Mouse (Mus musculus) heart, embryonic 10.5 days (tissue): ENCODE data around the gene Cir1. TPM values are rescaled to one million over a fixed set of nuclear protein-coding genes. Genes with fewer than 3 reads are reported as not detected.
A peak's percentile ranks its signal among the peaks of the same experiment; 100 is the strongest.

Experiments
- DNase-seq: peaks from one replicate; pipeline ENCODE4 v3.0.0-alpha.2; 2017; ENCODE audit warnings: low spot score
- H3K27ac ChIP-seq: fragments of 300-500 bp; sonication (generic); 2 replicates; pipeline ENCODE4 v1.5.1; 2016; ENCODE audit warnings: mild to moderate bottlenecking
- H3K27me3 ChIP-seq: fragments of 300-500 bp; sonication (generic); 2 replicates; pipeline ENCODE4 v1.6.1; 2016; ENCODE audit warnings: mild to moderate bottlenecking; ENCODE audit not compliant: poor library complexity, insufficient read depth, severe bottlenecking
- H3K36me3 ChIP-seq: fragments of 300-500 bp; sonication (generic); 2 replicates; pipeline ENCODE4 v1.6.1; 2016; ENCODE audit warnings: mild to moderate bottlenecking, moderate library complexity
- H3K4me1 ChIP-seq: fragments of 300-500 bp; sonication (generic); 2 replicates; pipeline ENCODE4 v1.6.1; 2016; ENCODE audit warnings: mild to moderate bottlenecking
- H3K4me3 ChIP-seq: fragments of 300-500 bp; sonication (generic); 2 replicates; pipeline ENCODE4 v1.5.1; 2016; ENCODE audit warnings: mild to moderate bottlenecking, moderate library complexity
- H3K9me3 ChIP-seq: fragments of 300-500 bp; sonication (generic); 2 replicates; pipeline ENCODE4 v1.6.1; 2016; ENCODE audit warnings: mild to moderate bottlenecking, moderate library complexity
- WGBS: fragments of 180-500 bp; shearing (Covaris S2); methylation state at CpG from one replicate; pipeline ENCODE4 v1.1.7; 2016; 5-methylcytosine and 5-hydroxymethylcytosine counted together
- polyA plus RNA-seq: library from polyadenylated mRNA; unstranded; fragments of >200 nt; fragmentation: Nextera tagmentation; extraction: Ambion mirVana; gene quantifications from 2 replicates; pipeline ENCODE4 v1.2.1, GENCODE M21; 2016

The Cir1 gene
- polyA plus RNA-seq, 1 experiment from 2014 or later, result 12.0 TPM

DNA sequence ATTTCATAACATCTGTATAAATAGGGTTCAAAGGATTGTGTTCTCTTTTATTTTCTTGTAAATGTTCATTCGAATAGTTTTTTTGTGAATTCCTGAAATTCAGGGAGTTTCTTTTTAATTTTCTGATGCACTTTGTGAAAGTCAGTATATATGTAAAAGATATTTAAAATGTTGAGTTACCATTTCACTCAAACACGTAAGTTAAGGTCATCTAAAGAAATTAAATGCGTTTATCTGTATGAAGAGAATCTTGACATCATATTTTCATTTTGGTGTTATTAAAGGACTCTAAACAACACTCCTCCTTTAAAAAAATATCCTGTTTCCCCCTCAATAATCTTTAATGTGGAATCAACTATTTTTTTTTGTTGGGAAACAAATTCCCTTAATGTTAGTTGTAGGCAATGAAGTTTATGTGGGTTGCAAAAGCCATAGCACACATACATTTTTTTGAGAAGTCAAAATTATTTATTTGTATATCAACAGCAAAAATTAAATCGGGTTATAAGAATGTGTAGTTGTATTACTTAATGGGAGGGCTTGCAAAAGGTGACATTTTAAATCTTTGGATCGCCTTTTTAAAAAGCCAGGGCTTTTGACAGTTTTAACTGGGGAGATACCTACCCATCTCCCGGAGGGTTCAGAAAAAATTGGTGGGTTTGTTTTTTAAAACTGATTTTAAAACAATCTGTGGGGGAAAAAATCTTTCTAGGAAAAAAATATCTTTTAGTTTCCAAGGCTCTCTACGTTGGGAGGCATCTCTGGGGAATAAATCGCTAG is 37.0 kb downstream of the Cir1 start:
- Histone ChIP-seq H3K9me3 (no peaks in the 10 kb centered on the region), H3K27ac (no peak overlapping the region), H3K36me3 (no peaks in the 10 kb centered on the region), H3K27me3 (peaks cover 86% of the 10 kb centered on the region), H3K4me3 (no peak overlapping the region), H3K4me1 (peaks cover 60% of the 10 kb centered on the region)
- DNase-seq, result no peak
- 11% methylated on average over 8 of the region's 8 CpGs for WGBS

DNA sequence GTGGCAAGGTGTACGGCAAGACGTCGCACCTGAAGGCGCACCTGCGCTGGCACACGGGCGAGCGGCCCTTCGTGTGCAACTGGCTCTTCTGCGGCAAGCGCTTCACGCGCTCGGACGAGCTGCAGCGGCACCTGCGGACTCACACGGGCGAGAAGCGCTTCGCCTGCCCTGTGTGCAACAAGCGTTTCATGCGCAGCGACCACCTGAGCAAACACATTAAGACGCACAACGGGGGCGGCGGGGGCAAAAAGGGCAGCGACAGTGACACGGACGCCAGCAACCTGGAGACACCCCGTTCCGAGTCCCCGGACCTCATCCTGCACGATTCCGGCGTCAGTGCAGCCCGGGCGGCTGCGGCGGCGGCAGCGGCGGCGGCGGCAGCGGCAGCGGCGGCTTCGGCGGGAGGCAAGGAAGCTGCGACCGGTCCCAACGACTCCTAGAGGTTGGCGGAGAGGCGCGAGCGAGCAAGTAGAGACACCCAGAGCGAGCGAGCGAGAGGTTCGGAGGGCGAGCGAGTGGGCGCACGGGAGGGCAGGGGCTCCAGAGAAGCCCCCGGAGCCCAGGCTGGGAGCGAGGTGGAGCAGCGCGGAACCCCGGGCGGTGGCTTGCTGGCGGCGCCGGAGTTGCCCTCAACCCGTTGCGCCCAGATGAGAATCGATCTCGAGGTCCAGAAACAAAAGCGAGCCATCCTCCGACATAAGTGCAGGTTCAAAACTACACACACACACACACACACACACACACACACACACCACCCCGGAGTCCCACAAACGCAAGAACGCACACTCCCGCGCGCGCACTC is 38.2 kb downstream of the Cir1 start:
- Histone ChIP-seq H3K9me3 (no peaks in the 10 kb centered on the region), H3K4me1 (peaks cover 65% of the 10 kb centered on the region), H3K27me3 (peaks cover 86% of the 10 kb centered on the region), H3K36me3 (no peaks in the 10 kb centered on the region), H3K4me3 (peak overlapping the region; percentile 62), H3K27ac (no peak overlapping the region; the same call in 1 of the 2 replicates)
- WGBS, result under 1% methylated on average over 88 of the region's 88 CpGs
- peak; percentile 81 for DNase-seq

DNA sequence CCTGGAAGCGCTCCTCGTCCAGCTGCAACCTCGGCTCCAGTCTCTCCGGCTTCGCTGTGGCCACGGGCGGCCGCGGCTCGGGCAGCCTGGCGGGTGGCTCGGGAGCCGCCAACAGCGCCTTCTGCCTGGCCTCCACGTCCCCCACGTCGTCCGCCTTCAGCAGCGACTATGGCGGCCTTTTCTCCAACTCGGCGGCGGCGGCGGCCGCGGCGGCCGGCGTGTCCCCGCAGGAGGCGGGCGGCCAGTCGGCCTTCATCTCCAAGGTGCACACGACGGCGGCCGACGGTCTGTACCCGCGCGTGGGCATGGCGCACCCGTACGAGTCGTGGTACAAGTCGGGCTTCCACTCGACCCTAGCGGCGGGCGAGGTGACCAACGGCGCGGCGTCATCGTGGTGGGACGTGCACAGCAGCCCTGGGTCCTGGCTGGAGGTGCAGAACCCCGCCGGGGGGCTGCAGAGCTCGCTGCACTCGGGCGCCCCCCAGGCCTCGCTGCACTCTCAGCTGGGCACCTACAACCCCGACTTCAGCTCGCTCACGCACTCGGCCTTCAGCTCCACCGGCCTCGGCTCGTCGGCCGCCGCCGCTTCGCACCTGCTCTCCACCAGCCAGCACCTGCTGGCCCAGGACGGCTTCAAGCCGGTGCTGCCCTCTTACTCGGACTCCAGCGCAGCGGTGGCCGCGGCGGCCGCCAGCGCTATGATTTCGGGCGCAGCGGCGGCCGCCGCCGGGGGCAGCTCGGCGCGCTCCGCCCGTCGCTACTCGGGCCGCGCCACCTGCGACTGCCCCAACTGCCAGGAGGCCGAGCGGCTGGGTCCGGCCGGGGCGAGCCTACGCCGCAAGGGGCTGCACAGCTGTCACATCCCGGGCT is 39.0 kb downstream of the Cir1 start:
- no peaks in the 10 kb centered on the region for H3K9me3 ChIP-seq
- H3K4me3 ChIP-seq, result peak overlapping the region; percentile 62
- no peaks in the 10 kb centered on the region for H3K36me3 ChIP-seq
- H3K4me1 ChIP-seq, result peaks cover 59% of the 10 kb centered on the region
- H3K27me3 ChIP-seq, result peaks cover 87% of the 10 kb centered on the region
- under 1% methylated on average over 110 of the region's 110 CpGs for WGBS
- peak; percentile 79 for DNase-seq
- H3K27ac ChIP-seq, result peak overlapping the region; percentile 30; the same call in 1 of the 2 replicates

DNA sequence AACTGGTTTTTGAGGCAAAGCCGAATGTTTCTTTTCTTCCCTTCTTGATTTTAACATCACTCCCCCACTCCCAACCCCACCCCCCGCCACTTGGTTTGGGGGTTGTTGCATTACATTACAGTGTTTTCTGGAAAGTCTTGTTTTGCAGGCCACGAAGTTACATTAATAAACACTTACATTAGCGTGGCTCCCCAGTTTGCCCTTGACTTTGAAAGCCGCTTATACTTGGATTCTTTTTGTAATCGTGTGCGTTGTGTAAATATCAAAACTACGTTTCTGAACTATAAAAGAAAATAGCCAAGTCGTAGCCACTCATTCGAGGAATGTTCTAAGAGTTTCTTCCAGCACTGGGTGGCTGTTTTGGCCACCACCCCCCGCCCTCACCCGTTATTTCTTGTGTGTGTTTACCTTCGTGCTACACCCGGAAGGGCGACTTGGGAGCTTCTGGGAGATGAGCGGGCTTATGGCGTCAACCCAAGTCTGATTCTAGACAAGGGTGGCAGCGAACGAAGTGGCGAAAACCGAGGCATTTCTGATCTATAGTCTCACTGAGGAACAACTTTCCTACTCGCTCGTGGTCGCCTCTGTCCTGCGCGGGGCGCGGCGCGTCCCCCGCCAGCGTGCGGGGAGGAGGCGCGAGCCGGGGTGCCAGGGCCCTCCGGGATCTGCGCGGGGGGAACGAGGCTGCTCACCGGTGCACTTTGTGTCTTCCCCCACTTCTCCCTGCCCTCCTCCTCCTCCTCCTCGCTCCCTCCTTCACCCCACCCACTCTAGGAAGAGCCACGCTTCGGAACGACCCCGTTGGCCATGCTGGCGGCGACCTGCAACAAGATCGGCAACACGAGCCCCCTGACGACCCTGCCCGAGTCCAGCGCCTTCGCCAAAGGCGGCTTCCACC is 39.9 kb downstream of the Cir1 start:
- H3K4me1 ChIP-seq, result peaks cover 56% of the 10 kb centered on the region
- no peaks in the 10 kb centered on the region for H3K9me3 ChIP-seq
- peak overlapping the region; percentile 62 for H3K4me3 ChIP-seq
- peaks cover 88% of the 10 kb centered on the region for H3K27me3 ChIP-seq
- peak overlapping the region; percentile 30; the same call in 1 of the 2 replicates for H3K27ac ChIP-seq
- peak; percentile 77 for DNase-seq
- WGBS, result 1% methylated on average over 55 of the region's 55 CpGs
- no peaks in the 10 kb centered on the region for H3K36me3 ChIP-seq

DNA sequence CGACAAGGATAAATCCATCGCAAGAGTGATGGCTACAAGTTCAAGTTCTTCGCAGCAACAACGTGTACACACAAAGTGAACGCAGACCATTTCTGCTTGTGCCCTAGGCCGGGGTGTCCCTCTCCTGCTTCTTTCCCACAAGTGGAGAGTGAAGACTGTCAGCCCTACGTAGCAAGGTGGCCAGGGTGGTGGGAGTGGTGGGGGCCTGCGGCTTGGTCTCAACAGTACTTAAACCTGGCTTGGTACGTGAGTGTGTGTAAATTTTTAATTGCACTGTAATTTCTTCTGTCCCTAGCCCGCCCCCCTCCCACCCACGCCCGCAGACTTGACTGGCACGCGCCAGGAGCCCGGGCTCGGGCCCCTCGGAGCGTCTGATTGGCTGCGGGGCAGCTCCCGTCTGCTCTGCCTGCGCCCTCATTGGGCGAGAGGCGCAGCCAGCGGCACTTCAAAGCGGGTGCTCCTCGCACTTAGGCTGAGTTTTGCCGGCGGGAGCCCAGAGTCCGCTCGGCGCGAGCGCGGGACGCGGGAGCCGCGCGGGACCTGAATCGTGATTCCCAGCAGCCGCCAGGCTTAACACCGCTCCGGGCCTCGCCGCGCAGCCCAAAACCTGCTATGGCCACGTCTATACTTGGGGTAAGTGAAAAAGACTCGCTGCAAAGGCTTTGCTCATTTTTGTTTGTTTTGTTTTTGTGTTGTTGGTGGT is 40.9 kb downstream of the Cir1 start, which contains the start of gene Sp9:
TSS of gene Sp9 (plus strand) at position 467 of the 703 bp plus-strand sequence.
- Histone ChIP-seq H3K9me3 (no peaks in the 10 kb centered on the region), H3K4me1 (peaks cover 50% of the 10 kb centered on the region), H3K27ac (peak within 1 kb of the TSS; percentile 30; the same call in 1 of the 2 replicates), H3K27me3 (peaks cover 90% of the 10 kb centered on the region), H3K36me3 (no peaks in the 10 kb centered on the region), H3K4me3 (peak within 1 kb of the TSS; percentile 62)
- WGBS, result under 1% methylated on average over 48 of the region's 48 CpGs
- peak; percentile 83 for DNase-seq

DNA sequence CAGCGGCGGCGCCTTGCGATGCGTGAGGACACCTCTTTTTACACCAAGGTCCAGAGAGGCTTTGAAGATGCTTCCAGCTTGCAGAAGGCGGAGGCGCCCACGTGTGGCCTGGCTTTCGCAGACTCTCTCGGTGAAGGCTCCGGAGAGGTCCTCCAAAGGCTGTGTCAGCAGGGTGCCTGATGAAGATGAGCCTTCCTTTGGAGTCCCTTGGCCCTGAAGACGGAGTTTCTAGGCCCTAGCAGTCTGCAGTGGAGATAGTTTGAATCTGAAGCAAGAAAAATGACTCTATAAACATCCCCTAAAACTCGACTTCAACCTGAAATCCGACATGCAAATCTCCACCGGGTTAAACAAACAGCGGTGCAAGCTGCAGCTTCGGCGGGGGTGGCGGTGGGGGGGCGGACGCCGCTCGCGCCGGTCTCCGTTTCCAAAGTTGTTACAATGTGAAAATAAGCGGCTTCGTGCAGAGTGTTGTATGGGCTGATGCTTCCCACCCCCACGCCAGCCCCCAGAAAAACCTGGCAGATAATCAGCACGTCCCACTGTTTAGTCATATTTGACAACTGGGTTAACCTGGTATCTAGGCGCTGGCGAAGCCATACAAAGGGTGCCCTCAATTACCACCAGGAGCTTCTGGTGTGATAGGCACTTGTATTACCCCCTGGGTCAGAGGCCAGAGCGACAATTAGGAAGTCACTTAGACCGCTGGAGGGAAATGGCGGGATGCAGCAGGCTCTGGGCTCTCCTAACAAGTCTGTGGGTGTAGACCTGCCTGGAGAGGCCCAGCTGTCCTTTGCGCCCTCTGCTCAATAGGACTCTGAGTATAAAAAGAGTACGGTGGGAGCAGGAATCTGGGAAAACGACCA is 41.7 kb downstream of the Cir1 start:
- H3K36me3 ChIP-seq, result no peaks in the 10 kb centered on the region

DNA sequence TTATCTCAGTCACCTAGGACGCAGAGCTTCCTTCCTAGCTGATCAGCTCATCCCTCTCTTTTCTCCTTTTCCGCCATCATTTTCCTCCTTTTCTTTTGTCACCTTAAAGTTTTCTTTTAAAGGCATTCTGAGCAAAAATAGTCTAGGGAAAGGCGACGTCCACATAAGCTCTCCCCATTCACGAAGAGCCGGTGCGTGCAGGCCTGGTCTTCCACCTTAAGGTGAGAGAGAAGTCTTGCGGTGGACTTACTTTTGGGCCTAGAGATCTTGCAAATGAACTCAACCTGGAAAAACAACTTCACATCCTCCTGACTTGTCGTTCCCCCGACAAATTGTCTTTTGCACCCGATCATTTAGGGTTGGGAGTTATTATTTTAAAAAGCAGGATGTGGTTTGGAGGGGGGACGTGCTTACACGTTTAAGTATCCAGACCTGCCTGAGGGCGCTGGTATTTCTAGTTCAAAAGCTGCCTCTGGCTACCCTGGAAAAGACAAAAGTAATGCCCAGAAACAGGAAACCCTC is 42.4 kb downstream of the Cir1 start:
- DNase-seq, result no peak
- H3K4me1 ChIP-seq, result peaks cover 58% of the 10 kb centered on the region
- H3K27me3 ChIP-seq, result peaks cover 95% of the 10 kb centered on the region
- WGBS, result 1% methylated on average over 14 of the region's 14 CpGs
- no peak overlapping the region for H3K27ac ChIP-seq
- no peaks in the 10 kb centered on the region for H3K36me3 ChIP-seq
- no peaks in the 10 kb centered on the region for H3K9me3 ChIP-seq
- H3K4me3 ChIP-seq, result peak overlapping the region; percentile 62

More for the DNA sequence above, 41.7 kb downstream of the Cir1 start:
- peak; percentile 77 for DNase-seq
- H3K27me3 ChIP-seq, result peaks cover 90% of the 10 kb centered on the region
- H3K27ac ChIP-seq, result no peak overlapping the region
- under 1% methylated on average over 38 of the region's 38 CpGs for WGBS
- no peaks in the 10 kb centered on the region for H3K9me3 ChIP-seq
- peak overlapping the region; percentile 62 for H3K4me3 ChIP-seq
- H3K4me1 ChIP-seq, result peaks cover 53% of the 10 kb centered on the region

DNA sequence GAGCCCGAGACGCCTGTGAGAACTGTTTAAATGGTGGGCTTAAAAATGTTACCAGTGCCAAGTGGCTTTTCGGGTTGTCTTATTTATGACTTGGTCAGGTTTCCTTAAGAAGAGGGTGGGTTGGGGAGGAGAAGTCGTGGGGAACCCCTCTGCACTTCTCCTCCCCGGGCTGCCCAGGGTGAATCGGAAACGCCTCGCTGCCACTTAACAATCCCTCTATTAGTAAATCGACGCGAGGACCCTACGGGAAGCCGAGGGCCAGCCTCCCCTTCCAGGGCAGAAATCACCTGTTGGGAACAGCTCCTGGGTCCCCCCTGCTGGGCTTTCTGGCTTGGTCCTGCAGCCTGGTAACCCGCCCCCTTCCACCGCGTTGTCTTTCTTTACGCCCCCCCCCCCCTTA is 42.8 kb downstream of the Cir1 start:
- Histone ChIP-seq H3K27ac (no peak overlapping the region), H3K4me3 (peak overlapping the region; percentile 32), H3K9me3 (no peaks in the 10 kb centered on the region), H3K36me3 (no peaks in the 10 kb centered on the region), H3K4me1 (peaks cover 62% of the 10 kb centered on the region), H3K27me3 (peaks cover 98% of the 10 kb centered on the region)
- DNase-seq, result no peak
- WGBS, result under 1% methylated on average over 17 of the region's 17 CpGs

DNA sequence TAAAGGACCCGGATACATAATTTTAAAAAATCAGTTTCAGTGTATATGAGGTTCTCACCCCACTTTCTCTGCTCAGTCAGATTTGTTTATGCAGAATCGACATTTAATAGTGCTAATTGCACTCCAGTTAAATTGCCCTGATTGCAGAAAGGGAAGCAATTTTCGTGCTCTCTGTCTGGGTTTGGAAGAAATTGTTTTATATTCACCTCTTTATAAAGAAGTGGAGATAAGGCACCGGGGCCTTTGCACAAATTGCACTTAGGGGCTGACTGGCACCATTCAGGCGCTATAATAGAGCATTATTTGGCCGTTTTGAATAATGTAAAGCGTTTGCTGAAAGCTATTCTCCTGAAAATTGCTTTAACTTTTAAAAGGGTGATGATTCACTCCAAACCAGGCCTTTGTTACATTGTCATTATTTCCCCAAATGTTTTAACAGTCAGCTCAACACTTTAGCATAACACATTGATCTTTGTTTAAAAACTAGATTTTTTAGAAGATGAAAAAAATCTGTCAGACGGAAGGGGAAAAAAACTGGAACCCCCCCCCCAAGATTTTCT is 43.6 kb downstream of the Cir1 start:
- peaks cover 62% of the 10 kb centered on the region for H3K4me1 ChIP-seq
- no peak overlapping the region for H3K27ac ChIP-seq
- peaks cover 98% of the 10 kb centered on the region for H3K27me3 ChIP-seq
- no peaks in the 10 kb centered on the region for H3K9me3 ChIP-seq
- H3K36me3 ChIP-seq, result no peaks in the 10 kb centered on the region
- H3K4me3 ChIP-seq, result no peak overlapping the region
- 8% methylated on average over 8 of the region's 8 CpGs for WGBS
- no peak for DNase-seq

DNA sequence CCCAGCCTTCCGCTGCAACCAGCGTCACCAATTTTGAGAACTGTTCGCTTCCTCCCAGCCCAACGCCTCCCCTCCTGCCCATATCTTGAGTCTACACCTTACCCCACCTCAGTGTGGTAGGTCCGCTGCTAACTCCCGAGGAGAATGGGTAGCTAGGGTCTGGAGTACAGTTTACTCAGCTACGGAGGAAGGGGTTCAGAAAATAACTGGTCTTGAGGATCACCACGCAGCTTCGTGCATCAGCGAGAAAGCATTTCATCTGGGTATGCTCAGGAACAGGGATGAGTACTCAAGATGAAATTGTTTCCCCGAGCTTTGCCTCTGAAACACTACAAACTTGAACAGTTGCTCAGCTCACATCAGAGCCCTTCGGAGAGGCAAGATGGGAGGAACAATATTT is 44.2 kb downstream of the Cir1 start:
- peaks cover 98% of the 10 kb centered on the region for H3K27me3 ChIP-seq
- no peak for DNase-seq
- 3% methylated on average over 12 of the region's 12 CpGs for WGBS

More for the DNA sequence above, 44.2 kb downstream of the Cir1 start:
- no peak overlapping the region for H3K27ac ChIP-seq
- H3K9me3 ChIP-seq, result no peaks in the 10 kb centered on the region
- no peaks in the 10 kb centered on the region for H3K36me3 ChIP-seq
- no peak overlapping the region for H3K4me3 ChIP-seq
- peaks cover 61% of the 10 kb centered on the region for H3K4me1 ChIP-seq
